Mouse (Mus musculus) heart, adult 18-20 months (tissue): Measurements from ENCODE around the gene Map9. TPM values are rescaled to one million over a fixed set of nuclear protein-coding genes. Genes with fewer than 3 reads are reported as not detected.
"Not testable (repeated sequence)": the region's sequence is repeated elsewhere in the genome, so short reads cannot be mapped to it uniquely, and the experiment has no call there.

Experiments used
- DNase-seq, 2 experiments: peaks; one replicate each; pipeline ENCODE4 v3.0.0; 2021 to 2022; ENCODE audit warnings: mixed read lengths in 1 of 2
- long read RNA-seq, 2 experiments: library from polyadenylated mRNA; stranded (forward); transcript quantifications; one replicate each; pipeline ENCODE4 v2.0.0; 2021
- total RNA-seq, 2 experiments: library from RNA; stranded (reverse); gene quantifications; 2 replicates each; pipeline ENCODE4 v1.2.3; 2021

The Map9 gene
- 1 to 10 TPM; 1.2 to 1.5 TPM for total RNA-seq
- long read RNA-seq, experiment 1, result 0 reads
- long read RNA-seq, experiment 2, result 0 reads

GRCm38 (mm10) chr3:82357797-82358524 lies at the start of gene Map9:
Gene Map9 (plus strand): TSS chr3:82358044.
- DNase-seq, result peak; percentile 93 to 99

DNA sequence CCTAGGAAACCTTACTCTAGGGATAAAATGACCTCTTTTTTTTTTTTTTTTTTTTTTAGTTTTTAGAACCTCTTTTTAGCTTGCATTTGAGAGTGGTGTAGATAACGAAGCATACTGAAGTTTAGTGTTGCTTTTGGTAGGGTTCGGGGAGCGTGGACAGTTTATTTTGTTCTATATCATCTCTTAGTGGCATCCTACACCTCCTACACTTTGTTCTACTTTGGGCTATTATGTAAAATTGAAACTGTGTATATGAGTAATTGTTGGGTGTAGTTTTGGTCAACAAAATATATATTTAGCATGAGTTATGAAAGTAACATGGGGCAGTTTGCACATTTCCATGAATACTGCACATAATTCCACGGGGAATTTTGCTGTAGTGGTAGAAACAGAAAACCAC lies 42.1 kb upstream of the Map9 start:
- no peak for DNase-seq

DNA sequence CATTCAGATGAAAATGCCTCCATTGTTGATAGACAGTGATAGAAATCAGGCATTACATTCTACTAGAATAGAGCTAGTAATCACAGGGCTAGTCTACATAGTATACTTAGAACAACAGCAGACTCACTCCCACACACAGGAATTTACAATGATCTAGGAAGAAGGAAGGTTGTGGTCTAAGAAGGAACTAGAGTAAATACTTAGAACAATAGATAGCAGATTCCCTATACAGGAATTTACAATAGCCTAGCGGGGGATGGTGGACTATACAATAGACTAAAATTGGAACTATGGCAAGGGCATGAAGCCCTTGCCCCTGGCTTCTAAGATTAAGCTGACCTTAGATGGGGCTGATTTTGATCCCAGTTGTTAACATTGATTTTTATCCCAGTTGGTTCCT lies 31.1 kb upstream of the Map9 start:
- not testable (repeated sequence) for DNase-seq

DNA sequence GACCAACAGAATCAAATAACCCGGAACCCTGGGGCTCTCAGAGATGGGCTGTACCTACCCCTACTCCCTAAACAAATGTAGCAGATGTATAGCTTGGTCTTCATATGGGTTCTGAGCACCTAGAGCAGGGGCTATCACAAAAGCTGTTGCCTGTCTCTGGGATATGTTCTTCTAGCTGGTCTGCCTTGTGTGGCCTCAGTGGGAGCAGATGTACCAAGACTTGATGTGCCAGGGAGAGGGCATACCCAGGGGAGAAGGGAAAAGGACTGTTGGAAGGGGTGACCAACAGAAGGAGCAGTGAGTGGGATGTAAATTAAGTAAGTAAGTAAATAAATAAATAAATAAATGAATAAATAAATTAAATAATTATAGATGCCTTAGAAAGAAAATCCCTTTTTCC lies 25.8 kb upstream of the Map9 start:
- no peak for DNase-seq

DNA sequence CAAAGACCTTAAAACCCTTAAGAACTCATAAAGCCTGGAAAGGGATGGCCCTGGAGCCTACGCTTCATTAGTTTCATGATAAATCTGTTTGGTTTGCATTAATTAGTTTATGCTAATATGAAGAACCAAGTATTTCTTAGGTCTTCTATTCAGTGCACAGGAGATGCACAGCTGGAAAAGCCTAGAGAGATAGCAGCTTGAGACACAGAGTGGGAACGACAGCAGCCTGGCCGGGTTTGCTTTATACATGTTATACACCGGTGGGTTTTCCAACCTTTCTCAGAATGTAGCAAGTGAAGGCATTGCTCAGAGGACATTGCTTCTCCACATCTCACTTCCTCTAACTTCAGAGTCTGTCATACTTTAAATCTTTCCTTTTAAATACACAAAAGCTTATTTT lies 25.3 kb upstream of the Map9 start:
- DNase-seq, result no peak

DNA sequence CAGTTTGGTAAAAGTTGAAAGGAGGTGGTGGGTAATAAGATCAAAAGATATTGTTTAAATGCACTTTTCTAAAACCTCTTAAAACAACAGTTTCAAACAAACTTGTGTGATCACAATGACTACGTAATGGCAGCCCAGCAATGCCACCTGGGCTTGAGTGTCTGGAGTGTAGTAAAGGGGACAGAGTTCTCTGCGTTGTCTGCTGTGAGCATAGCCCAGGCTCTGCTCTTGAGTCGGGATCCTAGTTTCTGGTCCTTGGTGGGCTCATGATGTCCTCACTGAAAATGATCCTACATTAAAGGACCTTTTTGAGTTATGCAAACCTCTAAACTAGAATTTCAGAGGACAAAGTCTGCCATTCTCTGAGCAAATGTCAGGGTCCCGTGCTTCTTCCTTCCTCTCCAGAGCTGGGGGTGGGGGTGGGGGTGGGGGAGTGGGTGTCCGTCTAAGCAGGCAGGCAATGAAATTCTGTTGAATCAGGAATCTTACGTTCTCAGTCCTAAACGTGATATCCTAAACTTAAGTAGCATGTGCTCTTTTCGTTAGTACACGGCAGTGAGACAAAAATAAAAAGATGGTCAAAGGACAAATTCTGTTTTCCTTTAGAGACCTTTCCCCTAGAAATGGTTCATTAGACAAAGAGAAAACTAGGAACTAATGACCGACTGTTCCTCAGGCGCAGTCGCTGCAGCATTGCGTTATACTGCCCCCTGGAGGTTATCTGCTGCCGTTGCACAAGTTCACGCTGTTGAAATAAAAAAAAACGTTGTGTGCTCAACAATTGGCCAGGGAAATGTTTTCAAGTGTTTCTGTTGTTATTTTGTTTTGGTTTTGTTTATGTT lies 24.5 kb upstream of the Map9 start:
- peak; percentile 54 to 80 for DNase-seq

DNA sequence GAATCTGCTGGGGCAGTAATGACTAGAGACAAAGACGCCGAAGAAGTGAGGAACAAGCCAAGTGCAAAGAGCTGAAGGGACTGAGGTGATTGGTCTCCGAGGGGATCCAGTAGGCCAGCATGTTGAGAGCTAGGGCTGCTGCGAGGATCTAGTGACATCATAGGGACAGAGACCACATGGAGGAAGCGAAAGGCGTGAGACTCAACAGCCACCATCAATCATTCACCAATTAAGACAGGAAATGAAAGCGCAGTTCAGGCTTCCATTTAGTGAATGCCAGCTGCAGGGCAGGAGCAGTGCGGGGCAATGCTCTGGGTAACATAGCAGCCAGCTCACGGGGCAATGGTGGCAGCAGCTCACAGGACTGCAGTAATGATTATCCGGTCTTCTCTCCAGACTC lies 17.7 kb upstream of the Map9 start:
- no peak for DNase-seq

DNA sequence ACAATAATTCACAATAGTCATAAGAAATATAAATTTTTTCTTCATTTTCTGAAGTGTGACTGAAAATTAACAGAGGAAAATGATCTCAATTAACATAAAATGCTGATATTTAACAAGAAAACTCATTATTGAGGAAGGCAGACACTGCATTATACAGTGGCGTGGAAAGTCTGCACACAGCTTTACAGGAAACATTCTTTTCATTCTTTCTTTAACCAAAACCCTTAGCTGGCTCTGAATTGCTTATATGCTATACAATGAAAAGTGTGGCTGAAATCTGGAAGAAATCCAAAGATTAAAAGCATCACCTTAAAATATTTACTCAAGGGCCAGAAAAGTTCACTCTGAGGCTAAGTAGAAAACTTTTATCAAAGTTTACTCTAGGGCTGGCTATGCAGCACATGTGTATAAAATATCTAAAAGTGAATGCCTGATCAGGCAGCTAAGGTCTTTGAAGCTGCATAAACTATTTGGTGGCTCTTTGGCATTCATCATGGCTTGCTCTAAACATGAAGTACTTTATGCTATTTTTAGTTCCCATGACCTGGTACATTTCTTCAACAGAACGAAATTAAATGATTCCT lies 9.5 kb upstream of the Map9 start:
- DNase-seq, result no peak

- DNase-seq, result no peak
Measured at GRCm38 (mm10) chr3:82350321-82350720, 7.5 kb upstream of the Map9 start.

GRCm38 (mm10) chr3:82357340-82357739 lies 504 bp upstream of the Map9 start:
- no peak for DNase-seq

- no peak for DNase-seq
Measured at GRCm38 (mm10) chr3:82359036-82359435, 1.2 kb downstream of the Map9 start.

DNA sequence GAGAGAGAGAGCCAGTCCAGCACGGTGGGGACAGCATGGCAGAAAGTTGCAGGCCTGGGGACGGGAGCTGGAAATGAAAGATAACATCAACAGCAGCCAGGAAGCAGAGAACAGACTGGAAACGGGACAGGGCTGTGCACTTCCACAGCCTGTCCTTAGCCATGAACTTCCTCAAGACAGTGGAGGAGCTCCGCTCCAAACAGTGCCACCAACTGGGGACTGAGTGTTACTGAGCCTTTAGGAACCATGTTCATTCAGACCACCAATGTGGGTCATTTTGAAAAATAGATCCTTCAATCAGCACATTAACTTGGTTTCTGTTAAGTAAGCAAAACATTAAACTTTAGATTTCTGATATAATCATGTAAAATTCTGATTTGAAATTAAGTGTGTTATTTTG lies 4.6 kb downstream of the Map9 start:
- no peak for DNase-seq

- DNase-seq, result no peak
Measured at GRCm38 (mm10) chr3:82364505-82364904, 6.7 kb downstream of the Map9 start.

DNA sequence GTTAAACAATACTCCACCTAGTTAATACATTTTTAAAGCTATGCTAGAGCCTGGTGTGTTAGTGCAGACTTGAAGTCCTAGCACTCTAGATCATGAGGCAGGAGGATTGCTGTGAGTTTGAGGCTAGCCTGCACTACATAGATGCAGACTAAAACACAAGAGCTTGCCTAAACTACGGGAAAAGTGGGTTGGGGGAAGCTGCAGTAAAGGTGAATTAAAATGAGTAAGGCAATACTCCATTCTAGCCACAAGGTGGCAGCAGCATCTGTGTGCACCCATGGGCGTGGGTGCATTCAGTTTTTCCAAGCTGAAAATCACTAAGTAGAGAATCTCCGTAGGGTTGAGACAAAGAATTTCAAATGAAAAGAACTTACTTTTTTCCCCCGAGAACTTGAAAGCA lies 7.1 kb downstream of the Map9 start:
- DNase-seq, result peak in 1 of 2 experiments; percentile 30

DNA sequence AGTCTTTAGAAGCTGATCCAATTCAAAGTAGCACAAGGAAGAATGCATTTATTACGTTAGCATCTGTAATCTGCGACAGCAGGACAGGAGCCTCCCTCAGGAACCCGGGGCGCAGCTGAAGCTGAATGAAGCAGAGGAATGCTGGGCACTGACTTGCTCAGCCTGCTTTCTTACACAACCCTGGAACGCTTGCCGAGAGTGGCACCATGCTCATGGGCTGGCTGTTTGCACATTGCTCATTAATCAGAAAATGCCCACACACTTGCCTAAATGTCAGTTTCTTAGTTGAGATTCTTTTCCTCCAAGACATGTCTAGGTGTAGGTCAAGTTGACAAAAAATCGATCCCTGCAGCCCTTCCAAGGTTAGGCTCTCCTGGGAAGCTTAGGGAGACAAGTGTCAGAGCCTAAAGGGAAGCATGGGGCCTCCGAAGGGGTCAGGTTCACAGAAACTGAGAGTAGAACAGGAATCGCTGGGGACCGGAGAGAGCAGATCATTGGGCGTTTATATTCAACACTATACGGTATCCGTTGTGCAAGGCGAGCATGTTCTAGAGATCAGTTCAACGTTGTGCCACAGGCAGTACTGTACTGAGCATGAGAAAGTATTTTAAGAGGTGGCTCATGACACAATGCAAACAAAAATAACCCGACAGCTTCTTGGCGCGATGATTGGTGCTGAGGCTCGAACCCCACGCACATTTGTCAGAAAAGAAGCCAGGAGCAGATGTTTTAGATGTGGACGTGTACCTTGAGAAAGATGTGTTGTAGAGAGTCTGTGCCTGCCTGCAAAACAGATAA lies 11.4 kb downstream of the Map9 start:
- peak; percentile 40 to 46 for DNase-seq

DNA sequence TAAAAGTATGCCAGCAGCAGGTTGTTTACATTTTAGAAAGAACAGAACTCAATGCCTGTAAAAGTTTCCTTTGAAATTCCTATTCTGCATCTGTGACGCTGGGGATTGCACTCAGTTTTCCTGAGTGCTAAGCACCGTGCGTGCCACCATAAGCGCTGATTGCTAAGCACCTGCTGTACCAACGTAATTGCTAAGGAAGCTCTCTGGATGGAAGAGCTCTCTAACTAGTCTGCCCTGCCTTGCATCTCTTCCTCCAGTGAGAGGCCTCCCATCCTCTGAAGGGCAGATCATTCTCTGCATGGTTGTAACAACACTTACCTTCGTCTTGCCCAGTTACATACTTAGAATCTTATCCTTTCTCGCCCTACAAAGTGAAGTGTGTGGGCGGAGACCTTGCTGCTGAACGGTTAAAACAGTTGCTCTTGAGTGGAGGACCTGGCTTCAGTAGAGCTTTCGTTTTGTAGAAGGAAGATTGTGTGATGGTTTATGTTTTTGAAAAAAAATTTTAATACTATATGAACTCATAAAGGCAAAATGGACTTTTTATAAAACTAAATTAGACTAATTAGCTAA lies 12.7 kb downstream of the Map9 start:
- no peak for DNase-seq

- DNase-seq, result no peak
Measured at GRCm38 (mm10) chr3:82376965-82377364, 19.1 kb downstream of the Map9 start.

- no peak for DNase-seq
Measured at GRCm38 (mm10) chr3:82382325-82382724, 24.5 kb downstream of the Map9 start.

GRCm38 (mm10) chr3:82385091-82385490 lies 27.2 kb downstream of the Map9 start:
- no peak for DNase-seq

GRCm38 (mm10) chr3:82405830-82406229 lies 48.0 kb downstream of the Map9 start:
- no peak for DNase-seq

- no peak for DNase-seq
Measured at GRCm38 (mm10) chr3:82406336-82406735, 48.5 kb downstream of the Map9 start.

DNA sequence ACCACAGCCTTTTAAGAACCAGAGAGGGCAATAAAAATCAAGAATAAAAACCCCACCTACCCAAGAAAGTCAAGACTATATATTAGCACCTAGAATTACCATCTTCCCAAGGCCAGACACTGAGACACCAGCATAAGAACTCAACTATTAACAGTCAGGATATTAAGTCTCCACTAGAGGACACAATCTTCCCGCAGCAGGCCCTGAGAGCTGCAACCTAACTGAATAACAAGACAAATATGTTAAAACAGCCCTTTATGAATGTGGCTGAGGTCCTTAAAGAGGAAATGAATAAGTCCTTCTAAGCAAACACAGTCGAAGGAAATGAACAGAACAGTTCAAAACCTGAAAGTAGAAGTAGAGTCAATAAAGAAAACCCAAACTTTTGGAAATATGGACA lies 49.6 kb downstream of the Map9 start:
- DNase-seq, result no peak
